Mouse (Mus musculus) ovary, postnatal 14 days (tissue): ENCODE measurements around the gene Runx2.

Experiments used
- DNase-seq: peaks from one replicate; pipeline ENCODE4 v3.0.0; 2022; ENCODE audit warnings: low spot score

Runx2 gene

GRCm38 (mm10) chr17:44767375-44767774 lies 47.2 kb downstream of the Runx2 start:
- no peak for DNase-seq

- no peak for DNase-seq
These were observed 47.6 kb downstream of the Runx2 start for GRCm38 (mm10) chr17:44766975-44767374.

GRCm38 (mm10) chr17:44766318-44766717 lies 48.3 kb downstream of the Runx2 start:
- no peak for DNase-seq

GRCm38 (mm10) chr17:44745378-44745777 lies 69.2 kb downstream of the Runx2 start:
- DNase-seq = no peak

GRCm38 (mm10) chr17:44743780-44744179 lies 70.8 kb downstream of the Runx2 start:
- no peak for DNase-seq

- no peak for DNase-seq
These were observed 72.4 kb downstream of the Runx2 start for GRCm38 (mm10) chr17:44742246-44742645.

GRCm38 (mm10) chr17:44738121-44738637 lies 76.4 kb downstream of the Runx2 start:
- DNase-seq = no peak

- DNase-seq = no peak
These were observed 77.1 kb downstream of the Runx2 start for GRCm38 (mm10) chr17:44737275-44738120.

GRCm38 (mm10) chr17:44735991-44736561 lies 78.5 kb downstream of the Runx2 start:
- DNase-seq = peak; percentile 42

- no peak for DNase-seq
These were observed 79.2 kb downstream of the Runx2 start for GRCm38 (mm10) chr17:44735223-44735990.

GRCm38 (mm10) chr17:44734501-44735222 lies 79.9 kb downstream of the Runx2 start:
- DNase-seq = no peak

GRCm38 (mm10) chr17:44733544-44734310 lies 80.9 kb downstream of the Runx2 start:
- DNase-seq = no peak

- no peak for DNase-seq
These were observed 86.1 kb downstream of the Runx2 start for GRCm38 (mm10) chr17:44728464-44728863.

- no peak for DNase-seq
These were observed 86.9 kb downstream of the Runx2 start for GRCm38 (mm10) chr17:44727675-44728074.

- no peak for DNase-seq
These were observed 89.7 kb downstream of the Runx2 start for GRCm38 (mm10) chr17:44724805-44725480.

- no peak for DNase-seq
These were observed 90.3 kb downstream of the Runx2 start for GRCm38 (mm10) chr17:44724255-44724654.

GRCm38 (mm10) chr17:44722103-44722792 lies 92.3 kb downstream of the Runx2 start:
- DNase-seq = no peak

GRCm38 (mm10) chr17:44718591-44718990 lies 96.0 kb downstream of the Runx2 start:
- DNase-seq = no peak

- DNase-seq = no peak
These were observed 96.6 kb downstream of the Runx2 start for GRCm38 (mm10) chr17:44718036-44718435.

GRCm38 (mm10) chr17:44714116-44714515 lies 100.5 kb downstream of the Runx2 start:
- no peak for DNase-seq
